8 mouse cellular contexts compared by ENCODE assay signal in genomic region chr1:58761391-58762275, GRCm38 (mm10). TPM values are rescaled to one million over a fixed set of nuclear protein-coding genes. Genes with fewer than 3 reads are reported as not detected.
DNase-seq lines count a peak whose midpoint lies in the region; ATAC-seq and TF ChIP-seq lines count a peak whose summit lies in the region.
"Not testable (repeated sequence)": the region's sequence is repeated elsewhere in the genome, so short reads cannot be mapped to it uniquely, and the experiment has no call there.

No protein-coding gene starts in this region.

- not testable (repeated sequence) for H3K27ac ChIP-seq in heart, adult 2 months; kidney, adult 2 months (ENCODE audit: insufficient read depth, low read depth, low read length); liver, embryonic 13.5 days

- peak; percentile 90 for ATAC-seq in common myeloid progenitor, adult 5-6 weeks (replicated peaks; ENCODE audit: low read depth, poor library complexity, severe bottlenecking)
- not testable (repeated sequence) for ATAC-seq in liver, embryonic 13.5 days (ENCODE audit: low read depth)
- peak; percentile 96 for ATAC-seq in megakaryocyte progenitor cell, adult 5-6 weeks (replicated peaks; ENCODE audit: poor library complexity)

- peak; percentile 56 for TF ChIP-seq CTCF in heart, adult 2 months (IDR thresholded peaks at IDR 0.05)
- peak; percentile 47 for TF ChIP-seq CTCF in kidney, adult 2 months (conservative IDR thresholded peaks at IDR 0.05; ENCODE audit: insufficient read depth, insufficient read length, low read depth, low read length)

- H3K9ac ChIP-seq in heart, adult 2 months (ENCODE audit: low read depth, low read length); liver, embryonic 13.5 days: not testable (repeated sequence)

- H3K9me3 ChIP-seq in liver, embryonic 13.5 days (replicated peaks) = not testable (repeated sequence)

- DNase-seq in A20 (ENCODE audit: low read depth, low spot score) (peak; percentile 43), R1 (ENCODE audit: low read depth, low spot score) (peak; percentile 94)
- peak in 1 of 2 experiments; percentile 26 for DNase-seq in heart, adult 2 months
- DNase-seq in kidney, adult 2 months = peak; percentile 68
- DNase-seq in liver, embryonic 13.5 days = peak; percentile 8
- DNase-seq in thymus, postnatal 25 days = peak; percentile 53

- H3K27me3 ChIP-seq in heart, adult 2 months (ENCODE audit: control insufficient read depth, insufficient read depth, low read length); kidney, adult 2 months (replicated peaks; ENCODE audit: control insufficient read depth, insufficient read depth, low read length); liver, embryonic 13.5 days: not testable (repeated sequence)

- not testable (repeated sequence) for H3K79me2 ChIP-seq in heart, adult 2 months (replicated peaks; ENCODE audit: control insufficient read depth, insufficient read depth, low read length)

- not testable (repeated sequence) for H3K4me2 ChIP-seq in liver, embryonic 13.5 days

- H3K4me1 ChIP-seq in heart, adult 2 months (ENCODE audit: control insufficient read depth, insufficient read depth, low read length); kidney, adult 2 months (ENCODE audit: control insufficient read depth, insufficient read depth, low read length); liver, embryonic 13.5 days (replicated peaks): not testable (repeated sequence)

- 74% methylated on average over 5 of the region's 5 CpGs for WGBS in heart, adult 2 months
- 75% methylated on average over 5 of the region's 5 CpGs for WGBS in kidney, adult 2 months
- WGBS in liver, embryonic 13.5 days (ENCODE audit: insufficient replicate concordance) = 62% methylated on average over 5 of the region's 5 CpGs

- not testable (repeated sequence) for H3K36me3 ChIP-seq in heart, adult 2 months (ENCODE audit: control insufficient read depth, insufficient read depth, low read length); kidney, adult 2 months (ENCODE audit: control insufficient read depth, insufficient read depth, low read length); liver, embryonic 13.5 days

- TF ChIP-seq POLR2A in heart, adult 2 months (IDR thresholded peaks at IDR 0.05; ENCODE audit: insufficient read depth, low read depth, low read length); kidney, adult 2 months (IDR thresholded peaks at IDR 0.05; ENCODE audit: low read depth, low read length): not testable (repeated sequence)

- not testable (repeated sequence) for H3K4me3 ChIP-seq in heart, adult 2 months; kidney, adult 2 months (ENCODE audit: insufficient read depth, low read depth, low read length); liver, embryonic 13.5 days (replicated peaks)

- TF ChIP-seq EP300 in heart, adult 2 months (IDR thresholded peaks at IDR 0.05; ENCODE audit: insufficient read depth, low read depth, low read length) = not testable (repeated sequence)

- intact Hi-C loops in heart, adult 2 months (cut with DNase I) = not testable (repeated sequence)

RNA-seq across cellular contexts. Expression of gene Casp8, which starts 33.5 kb away (rescaled TPM):
- total RNA-seq in common myeloid progenitor, adult 5-6 weeks (2017) = 112 and 118 TPM in 2 replicates
- 1 to 10 TPM; 6.3 to 8.0 TPM for total RNA-seq in heart, adult 2 months (2021)
- polyA plus RNA-seq in heart, adult 2 months (2012; rRNA removed) = 2.0 and 3.8 TPM in 2 replicates
- polyA plus RNA-seq in kidney, adult 2 months (2012; rRNA removed) = 5.5 and 6.9 TPM in 2 replicates
- 15.4 and 18.0 TPM in 2 replicates for polyA plus RNA-seq in liver, embryonic 13.5 days (2015; fragmentation: Nextera tagmentation; extraction: Ambion mirVana)
- total RNA-seq in megakaryocyte progenitor cell, adult 5-6 weeks (2015) = 182 and 183 TPM in 2 replicates
- 124 and 136 TPM in 2 replicates for total RNA-seq in megakaryocyte progenitor cell, adult 5-6 weeks (2017)

RNA-seq across cellular contexts. Expression of gene Cflar, which starts 50.3 kb away (rescaled TPM):
- total RNA-seq in common myeloid progenitor, adult 5-6 weeks (2017) = 80.7 and 80.8 TPM in 2 replicates
- total RNA-seq in heart, adult 2 months (2021) = 10 to 100 TPM; 50.2 to 63.0 TPM
- polyA plus RNA-seq in heart, adult 2 months (2012; rRNA removed) = 21.7 and 39.1 TPM in 2 replicates
- 65.8 and 71.1 TPM in 2 replicates for polyA plus RNA-seq in kidney, adult 2 months (2012; rRNA removed)
- 12.7 and 16.3 TPM in 2 replicates for polyA plus RNA-seq in liver, embryonic 13.5 days (2015; fragmentation: Nextera tagmentation; extraction: Ambion mirVana)
- 60.9 and 71.6 TPM in 2 replicates for total RNA-seq in megakaryocyte progenitor cell, adult 5-6 weeks (2015)
- total RNA-seq in megakaryocyte progenitor cell, adult 5-6 weeks (2017) = 87.5 and 121 TPM in 2 replicates

Comparison
In these comparisons a context has a peak if more than half of its experiments do, and no peak if none do; other contexts are left out.
1. RNA of gene Casp8, which starts 33.5 kb away (total RNA-seq): 124 to 183 TPM in megakaryocyte progenitor cell, adult 5-6 weeks and 112 to 118 TPM in common myeloid progenitor, adult 5-6 weeks; 6.3 to 8.0 TPM in heart, adult 2 months; every median in the first group is over 10 times any median in the second.